Mouse (Mus musculus) midbrain, embryonic 15.5 days (tissue): ENCODE results near the gene 3110018I06Rik. TPM values are rescaled to one million over a fixed set of nuclear protein-coding genes. Genes with fewer than 3 reads are reported as not detected.

Experiments
- ATAC-seq: fragments of 200-750 bp; cut with Nextera tagmentation; replicated peaks from 2 replicates; pipeline ENCODE4 v1.8.0; 2017; ENCODE audit warnings: moderate TSS enrichment
- H3K27ac ChIP-seq: fragments of 300-500 bp; sonication (generic); 2 replicates; pipeline ENCODE4 v1.5.1; 2015; ENCODE audit warnings: mild to moderate bottlenecking, inconsistent platforms
- H3K27me3 ChIP-seq: fragments of 300-500 bp; sonication (generic); replicated peaks from 2 replicates; pipeline ENCODE4 v1.6.1; 2015; ENCODE audit warnings: inconsistent platforms
- H3K36me3 ChIP-seq: fragments of 300-500 bp; sonication (generic); replicated peaks from 2 replicates; pipeline ENCODE4 v1.6.1; 2015; ENCODE audit warnings: inconsistent platforms
- H3K4me1 ChIP-seq: fragments of 300-500 bp; sonication (generic); 2 replicates; pipeline ENCODE4 v1.6.1; 2015; ENCODE audit warnings: inconsistent platforms
- H3K4me2 ChIP-seq: fragments of 300-500 bp; sonication (generic); 2 replicates; pipeline ENCODE4 v1.6.1; 2015; ENCODE audit warnings: inconsistent platforms, mild to moderate bottlenecking, moderate library complexity
- H3K4me3 ChIP-seq: fragments of 300-500 bp; sonication (generic); 2 replicates; pipeline ENCODE4 v1.5.1; 2015; ENCODE audit warnings: mild to moderate bottlenecking, inconsistent platforms
- H3K9ac ChIP-seq: fragments of 300-500 bp; sonication (generic); 2 replicates; pipeline ENCODE4 v1.6.1; 2015; ENCODE audit warnings: mild to moderate bottlenecking, inconsistent platforms
- H3K9me3 ChIP-seq: fragments of 300-500 bp; sonication (generic); 2 replicates; pipeline ENCODE4 v1.6.1; 2016; ENCODE audit warnings: inconsistent platforms
- WGBS: fragments of 180-500 bp; shearing (Covaris S2); methylation state at CpG from one replicate; pipeline ENCODE4 v1.1.7; 2015; ENCODE audit warnings: mixed read lengths; 5-methylcytosine and 5-hydroxymethylcytosine counted together
- polyA plus RNA-seq: library from polyadenylated mRNA; unstranded; fragments of >200 nt; fragmentation: Nextera tagmentation; extraction: Ambion mirVana; gene quantifications from 2 replicates; pipeline ENCODE4 v1.2.1, GENCODE M21; 2015

3110018I06Rik gene
- polyA plus RNA-seq, result not detected in 2 replicates

- Histone ChIP-seq H3K4me2 (no peak within 1 kb of the TSS), H3K4me3 (no peak within 1 kb of the TSS), H3K36me3 (no peaks in the 10 kb centered on the region), H3K4me1 (no peaks in the 10 kb centered on the region), H3K9ac (no peak within 1 kb of the TSS), H3K27ac (no peak within 1 kb of the TSS), H3K9me3 (no peaks in the 10 kb centered on the region), H3K27me3 (no peaks in the 10 kb centered on the region)
- no peak for ATAC-seq
- 85% methylated on average over 6 of the region's 6 CpGs for WGBS
Measured at GRCm38 (mm10) chr12:107488371-107488770, at the start of gene 3110018I06Rik. Gene 3110018I06Rik, plus strand, starts transcription at chr12:107488632.

- Histone ChIP-seq H3K27ac (no peak overlapping the region), H3K4me2 (no peak overlapping the region), H3K27me3 (no peaks in the 10 kb centered on the region), H3K9me3 (no peaks in the 10 kb centered on the region), H3K36me3 (no peaks in the 10 kb centered on the region), H3K4me3 (no peak overlapping the region), H3K4me1 (no peaks in the 10 kb centered on the region), H3K9ac (no peak overlapping the region)
- WGBS, result 41% methylated on average over 7 of the region's 7 CpGs
- no peak for ATAC-seq
Measured at GRCm38 (mm10) chr12:107444681-107445080, 43.8 kb upstream of the 3110018I06Rik start.

DNA sequence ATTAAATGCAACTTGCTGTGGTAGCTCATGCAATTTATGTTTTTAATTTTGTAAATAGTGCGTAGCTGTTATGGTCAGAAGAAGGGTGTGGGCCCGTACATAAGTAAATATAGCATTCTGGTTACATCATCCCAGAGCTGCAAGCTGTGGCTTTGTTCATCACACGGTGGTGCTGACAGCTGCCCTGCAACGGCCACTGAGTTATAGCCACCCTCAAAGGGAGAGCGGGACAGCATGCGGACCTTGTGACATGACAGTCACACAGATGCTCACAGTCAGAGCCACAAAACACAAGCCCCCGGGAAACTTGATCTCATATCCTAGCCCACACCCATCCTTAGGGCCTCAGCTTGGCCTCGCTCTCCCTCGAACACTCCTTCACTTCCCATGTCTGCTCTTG lies 30.6 kb upstream of the 3110018I06Rik start:
- Histone ChIP-seq H3K36me3 (no peaks in the 10 kb centered on the region), H3K4me2 (no peak overlapping the region), H3K9ac (no peak overlapping the region), H3K4me1 (no peaks in the 10 kb centered on the region), H3K27me3 (no peaks in the 10 kb centered on the region), H3K4me3 (no peak overlapping the region), H3K27ac (no peak overlapping the region), H3K9me3 (no peaks in the 10 kb centered on the region)
- 78% methylated on average over 9 of the region's 9 CpGs for WGBS
- no peak for ATAC-seq

DNA sequence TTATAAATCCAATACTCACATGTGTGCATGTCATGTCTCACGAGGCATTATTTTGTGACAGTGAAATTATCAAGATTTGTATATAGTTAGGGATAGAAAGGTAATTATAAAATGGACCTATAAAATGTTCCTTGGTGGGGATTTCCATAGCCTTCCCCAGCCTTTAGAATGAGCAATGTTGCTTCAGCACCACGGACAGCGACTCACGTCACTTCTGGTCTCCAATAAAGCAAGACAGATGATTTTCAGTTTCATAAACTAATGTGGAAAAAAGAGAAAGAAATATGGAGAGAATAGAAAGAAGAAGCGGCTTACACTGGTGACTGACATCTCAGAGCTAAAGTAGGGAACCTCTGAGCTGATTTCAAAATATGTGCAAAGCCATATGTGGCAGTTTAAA lies 23.7 kb upstream of the 3110018I06Rik start:
- Histone ChIP-seq H3K4me1 (peaks cover 9% of the 10 kb centered on the region), H3K9me3 (no peaks in the 10 kb centered on the region), H3K27me3 (no peaks in the 10 kb centered on the region; the same call in 1 of the 2 replicates), H3K9ac (no peak overlapping the region), H3K27ac (no peak overlapping the region), H3K4me2 (no peak overlapping the region), H3K36me3 (no peaks in the 10 kb centered on the region), H3K4me3 (no peak overlapping the region)
- ATAC-seq, result no peak
- WGBS, result 24% methylated on average over 5 of the region's 5 CpGs

GRCm38 (mm10) chr12:107476441-107477291 lies 11.8 kb upstream of the 3110018I06Rik start:
- no peak for ATAC-seq
- H3K4me3 ChIP-seq, result no peak overlapping the region
- H3K27ac ChIP-seq, result no peak overlapping the region
- H3K27me3 ChIP-seq, result no peaks in the 10 kb centered on the region
- H3K4me1 ChIP-seq, result peaks cover 11% of the 10 kb centered on the region; the same call in 1 of the 2 replicates
- 27% methylated on average over 12 of the region's 12 CpGs for WGBS
- H3K9me3 ChIP-seq, result no peaks in the 10 kb centered on the region
- H3K9ac ChIP-seq, result no peak overlapping the region
- H3K36me3 ChIP-seq, result no peaks in the 10 kb centered on the region
- no peak overlapping the region for H3K4me2 ChIP-seq

- Histone ChIP-seq H3K27me3 (no peaks in the 10 kb centered on the region), H3K4me1 (peaks cover 11% of the 10 kb centered on the region; the same call in 1 of the 2 replicates), H3K9me3 (no peaks in the 10 kb centered on the region), H3K9ac (no peak overlapping the region), H3K36me3 (no peaks in the 10 kb centered on the region), H3K27ac (no peak overlapping the region), H3K4me3 (no peak overlapping the region), H3K4me2 (no peak overlapping the region)
- 11% methylated on average over 3 of the region's 3 CpGs for WGBS
- no peak for ATAC-seq
Measured at GRCm38 (mm10) chr12:107479350-107479749, 9.1 kb upstream of the 3110018I06Rik start.

- H3K4me3 ChIP-seq, result no peak overlapping the region
- no peak overlapping the region for H3K4me2 ChIP-seq
- H3K36me3 ChIP-seq, result no peaks in the 10 kb centered on the region
- no peak for ATAC-seq
- H3K9ac ChIP-seq, result no peak overlapping the region
- peaks cover 6% of the 10 kb centered on the region; the same call in 1 of the 2 replicates for H3K4me1 ChIP-seq
- H3K27ac ChIP-seq, result no peak overlapping the region
- no peaks in the 10 kb centered on the region for H3K27me3 ChIP-seq
- 81% methylated on average over 5 of the region's 5 CpGs for WGBS
- no peaks in the 10 kb centered on the region for H3K9me3 ChIP-seq
Measured at GRCm38 (mm10) chr12:107483031-107483430, 5.4 kb upstream of the 3110018I06Rik start.

- Histone ChIP-seq H3K27me3 (no peaks in the 10 kb centered on the region), H3K9ac (no peak overlapping the region), H3K4me3 (no peak overlapping the region), H3K27ac (no peak overlapping the region), H3K36me3 (no peaks in the 10 kb centered on the region), H3K4me1 (no peaks in the 10 kb centered on the region), H3K9me3 (no peaks in the 10 kb centered on the region), H3K4me2 (no peak overlapping the region)
- 89% methylated on average over 1 of the region's 1 CpGs for WGBS
- no peak for ATAC-seq
Measured at GRCm38 (mm10) chr12:107491344-107491743, 2.9 kb downstream of the 3110018I06Rik start.

DNA sequence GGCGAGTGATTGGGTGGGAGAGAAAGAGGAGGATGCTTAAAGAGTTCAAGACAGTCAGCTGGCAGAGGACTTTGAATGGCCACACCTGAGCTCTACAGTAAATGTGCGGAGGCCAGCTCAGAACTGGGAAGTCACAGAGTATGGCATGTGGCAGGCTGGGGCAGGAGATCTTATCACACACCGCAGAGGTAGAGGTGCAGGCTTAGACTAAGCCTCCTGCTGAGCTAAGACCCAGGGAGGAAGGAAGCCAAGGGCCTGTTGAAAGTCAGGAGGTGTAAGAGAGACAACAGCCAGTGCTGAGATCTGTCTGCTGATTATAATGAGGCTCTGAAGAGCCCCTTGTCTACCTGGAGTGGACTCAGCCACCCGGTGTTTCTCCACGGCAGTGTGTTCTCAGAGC lies 8.5 kb downstream of the 3110018I06Rik start:
- WGBS, result 75% methylated on average over 5 of the region's 5 CpGs
- ATAC-seq, result no peak
- Histone ChIP-seq H3K4me3 (no peak overlapping the region), H3K4me1 (no peaks in the 10 kb centered on the region), H3K36me3 (no peaks in the 10 kb centered on the region), H3K9ac (no peak overlapping the region), H3K9me3 (no peaks in the 10 kb centered on the region), H3K27me3 (no peaks in the 10 kb centered on the region), H3K4me2 (no peak overlapping the region), H3K27ac (no peak overlapping the region)

- Histone ChIP-seq H3K9ac (no peak overlapping the region), H3K36me3 (no peaks in the 10 kb centered on the region), H3K27me3 (no peaks in the 10 kb centered on the region), H3K4me1 (no peaks in the 10 kb centered on the region), H3K4me3 (no peak overlapping the region), H3K27ac (no peak overlapping the region), H3K4me2 (no peak overlapping the region), H3K9me3 (no peaks in the 10 kb centered on the region)
- ATAC-seq, result no peak
- 93% methylated on average over 9 of the region's 9 CpGs for WGBS
Measured at GRCm38 (mm10) chr12:107509661-107510237, 21.3 kb downstream of the 3110018I06Rik start.

DNA sequence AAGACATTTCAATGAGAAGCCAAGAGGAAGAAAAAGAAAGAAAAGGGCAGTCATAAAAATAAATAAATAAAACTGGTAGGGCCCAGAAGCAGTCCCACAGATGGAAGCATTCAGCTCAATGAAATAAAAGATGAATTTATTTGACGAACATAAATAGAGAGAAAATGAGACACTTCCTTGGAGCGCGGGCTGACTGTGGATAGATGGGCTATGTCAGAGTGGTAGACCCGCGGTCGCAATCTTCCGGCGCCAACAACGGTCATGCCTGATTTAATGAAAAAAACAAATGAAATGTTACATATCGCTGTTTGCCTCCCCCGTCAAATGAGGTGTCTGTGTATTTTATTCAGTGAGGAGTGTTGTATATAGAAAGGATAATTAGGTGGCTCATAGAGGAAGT lies 22.7 kb downstream of the 3110018I06Rik start:
- Histone ChIP-seq H3K27ac (no peak overlapping the region), H3K4me1 (0 out of 2 replicates have a peak, but pooled peaks cover under 1% of the 10 kb centered on the region), H3K9me3 (no peaks in the 10 kb centered on the region), H3K27me3 (no peaks in the 10 kb centered on the region), H3K36me3 (no peaks in the 10 kb centered on the region), H3K4me2 (no peak overlapping the region), H3K9ac (no peak overlapping the region), H3K4me3 (no peak overlapping the region)
- WGBS, result 91% methylated on average over 11 of the region's 11 CpGs
- no peak for ATAC-seq

- no peak overlapping the region for H3K4me3 ChIP-seq
- H3K27ac ChIP-seq, result no peak overlapping the region
- no peaks in the 10 kb centered on the region for H3K36me3 ChIP-seq
- peaks cover 7% of the 10 kb centered on the region; the same call in 1 of the 2 replicates for H3K4me1 ChIP-seq
- no peak overlapping the region for H3K4me2 ChIP-seq
- no peaks in the 10 kb centered on the region for H3K27me3 ChIP-seq
- no peaks in the 10 kb centered on the region for H3K9me3 ChIP-seq
- no peak overlapping the region for H3K9ac ChIP-seq
- ATAC-seq, result no peak
- 29% methylated on average over 11 of the region's 11 CpGs for whole genome bisulfite sequencing
Measured at GRCm38 (mm10) chr12:107516265-107517217, 28.1 kb downstream of the 3110018I06Rik start.
